Mouse (Mus musculus): ENCODE measurements at regions not wholly inside any gene's neighbourhood (a gene's known extent, or its start where the extent isn't known, plus 50 kb on each side); places are given as distances from the start of the nearest gene placed in this dataset.

- Histone ChIP-seq H3K9me3 (replicated peaks; ENCODE audit: low read length) (no peaks in the 10 kb centered on the region), H3K27me3 (ENCODE audit: insufficient read depth, low read length) (no peaks in the 10 kb centered on the region), H3K27ac (no peak overlapping the region), H3K4me2 (ENCODE audit: low read length) (no peak overlapping the region), H3K4me1 (replicated peaks; ENCODE audit: insufficient read depth, low read length) (no peaks in the 10 kb centered on the region), H3K36me3 (ENCODE audit: insufficient read depth, low read length) (no peaks in the 10 kb centered on the region), H3K9ac (ENCODE audit: low read depth, low read length) (no peak overlapping the region), H3K4me3 (replicated peaks; ENCODE audit: low read depth, low read length) (no peak overlapping the region)
- 89% methylated on average over 1 of the region's 1 CpGs for WGBS
- ATAC-seq (replicated peaks; ENCODE audit: low FRiP score, low read depth) = no peak
- no peak for TF ChIP-seq CTCF (IDR thresholded peaks at IDR 0.05; ENCODE audit: low read depth)
- DNase-seq (ENCODE audit: low spot score) = no peak
Measured at GRCm38 (mm10) chr1:185639486-185639885, 184.8 kb downstream of the Slc30a10 start.

- no peak for DNase-seq (ENCODE audit: low spot score)
- no peak for ATAC-seq (replicated peaks; ENCODE audit: low FRiP score, low read depth)
- H3K9me3 ChIP-seq (replicated peaks; ENCODE audit: low read length) = no peaks in the 10 kb centered on the region
- no peak overlapping the region for H3K9ac ChIP-seq (ENCODE audit: low read depth, low read length)
- TF ChIP-seq CTCF (IDR thresholded peaks at IDR 0.05; ENCODE audit: low read depth) = no peak
- WGBS = 32% methylated on average over 7 of the region's 7 CpGs
- no peaks in the 10 kb centered on the region for H3K27me3 ChIP-seq (ENCODE audit: insufficient read depth, low read length)
- no peak overlapping the region for H3K4me2 ChIP-seq (ENCODE audit: low read length)
- H3K4me3 ChIP-seq (replicated peaks; ENCODE audit: low read depth, low read length) = no peak overlapping the region
- H3K4me1 ChIP-seq (replicated peaks; ENCODE audit: insufficient read depth, low read length) = no peaks in the 10 kb centered on the region
- no peaks in the 10 kb centered on the region for H3K36me3 ChIP-seq (ENCODE audit: insufficient read depth, low read length)
- H3K27ac ChIP-seq = no peak overlapping the region
Measured at GRCm38 (mm10) chr1:185644026-185644425, 189.4 kb downstream of the Slc30a10 start.

- Histone ChIP-seq H3K9ac (ENCODE audit: low read depth, low read length) (no peak overlapping the region), H3K4me3 (replicated peaks; ENCODE audit: low read depth, low read length) (no peak overlapping the region), H3K9me3 (replicated peaks; ENCODE audit: low read length) (no peaks in the 10 kb centered on the region), H3K36me3 (ENCODE audit: insufficient read depth, low read length) (no peaks in the 10 kb centered on the region), H3K27ac (no peak overlapping the region), H3K4me2 (ENCODE audit: low read length) (no peak overlapping the region), H3K4me1 (replicated peaks; ENCODE audit: insufficient read depth, low read length) (no peaks in the 10 kb centered on the region), H3K27me3 (ENCODE audit: insufficient read depth, low read length) (no peaks in the 10 kb centered on the region)
- WGBS = 79% methylated on average over 6 of the region's 6 CpGs
- TF ChIP-seq CTCF (IDR thresholded peaks at IDR 0.05; ENCODE audit: low read depth) = no peak
- DNase-seq (ENCODE audit: low spot score) = no peak
- ATAC-seq (replicated peaks; ENCODE audit: low FRiP score, low read depth) = no peak
Measured at GRCm38 (mm10) chr1:185648128-185648527, 193.5 kb downstream of the Slc30a10 start.

GRCm38 (mm10) chr1:185648926-185649325, 194.3 kb downstream of the Slc30a10 start:
- Histone ChIP-seq H3K36me3 (ENCODE audit: insufficient read depth, low read length) (no peaks in the 10 kb centered on the region), H3K9ac (ENCODE audit: low read depth, low read length) (no peak overlapping the region), H3K27ac (no peak overlapping the region), H3K4me3 (replicated peaks; ENCODE audit: low read depth, low read length) (no peak overlapping the region), H3K27me3 (ENCODE audit: insufficient read depth, low read length) (no peaks in the 10 kb centered on the region), H3K9me3 (replicated peaks; ENCODE audit: low read length) (no peaks in the 10 kb centered on the region), H3K4me1 (replicated peaks; ENCODE audit: insufficient read depth, low read length) (no peaks in the 10 kb centered on the region), H3K4me2 (ENCODE audit: low read length) (no peak overlapping the region)
- DNase-seq (ENCODE audit: low spot score) = no peak
- ATAC-seq (replicated peaks; ENCODE audit: low FRiP score, low read depth) = no peak
- TF ChIP-seq CTCF (IDR thresholded peaks at IDR 0.05; ENCODE audit: low read depth) = no peak
- 83% methylated on average over 4 of the region's 4 CpGs for WGBS

GRCm38 (mm10) chr1:185650926-185651325, 196.3 kb downstream of the Slc30a10 start:
- no peak overlapping the region for H3K4me2 ChIP-seq (ENCODE audit: low read length)
- no peaks in the 10 kb centered on the region for H3K9me3 ChIP-seq (replicated peaks; ENCODE audit: low read length)
- no peaks in the 10 kb centered on the region for H3K36me3 ChIP-seq (ENCODE audit: insufficient read depth, low read length)
- no peak overlapping the region for H3K4me3 ChIP-seq (replicated peaks; ENCODE audit: low read depth, low read length)
- no peak overlapping the region for H3K9ac ChIP-seq (ENCODE audit: low read depth, low read length)
- DNase-seq (ENCODE audit: low spot score) (no peak), ATAC-seq (replicated peaks; ENCODE audit: low FRiP score, low read depth) (no peak)
- no peak for TF ChIP-seq CTCF (IDR thresholded peaks at IDR 0.05; ENCODE audit: low read depth)
- no peaks in the 10 kb centered on the region for H3K27me3 ChIP-seq (ENCODE audit: insufficient read depth, low read length)
- H3K27ac ChIP-seq = no peak overlapping the region
- 85% methylated on average over 2 of the region's 2 CpGs for WGBS
- H3K4me1 ChIP-seq (replicated peaks; ENCODE audit: insufficient read depth, low read length) = no peaks in the 10 kb centered on the region

GRCm38 (mm10) chr1:185655021-185655420, 200.4 kb downstream of the Slc30a10 start:
- Histone ChIP-seq H3K27me3 (ENCODE audit: insufficient read depth, low read length) (no peaks in the 10 kb centered on the region), H3K4me3 (replicated peaks; ENCODE audit: low read depth, low read length) (no peak overlapping the region), H3K4me2 (ENCODE audit: low read length) (no peak overlapping the region), H3K4me1 (replicated peaks; ENCODE audit: insufficient read depth, low read length) (no peaks in the 10 kb centered on the region), H3K36me3 (ENCODE audit: insufficient read depth, low read length) (no peaks in the 10 kb centered on the region), H3K9ac (ENCODE audit: low read depth, low read length) (no peak overlapping the region), H3K27ac (no peak overlapping the region), H3K9me3 (replicated peaks; ENCODE audit: low read length) (no peaks in the 10 kb centered on the region)
- no peak for ATAC-seq (replicated peaks; ENCODE audit: low FRiP score, low read depth)
- no peak for TF ChIP-seq CTCF (IDR thresholded peaks at IDR 0.05; ENCODE audit: low read depth)
- DNase-seq (ENCODE audit: low spot score) = no peak
- 90% methylated on average over 7 of the region's 7 CpGs for WGBS

GRCm38 (mm10) chr1:185655461-185655860, 200.8 kb downstream of the Slc30a10 start:
- no peak for TF ChIP-seq CTCF (IDR thresholded peaks at IDR 0.05; ENCODE audit: low read depth)
- DNase-seq (ENCODE audit: low spot score) (no peak), ATAC-seq (replicated peaks; ENCODE audit: low FRiP score, low read depth) (no peak)

More at GRCm38 (mm10) chr1:185655461-185655860, 200.8 kb downstream of the Slc30a10 start:
- Histone ChIP-seq H3K27ac (no peak overlapping the region), H3K4me1 (replicated peaks; ENCODE audit: insufficient read depth, low read length) (no peaks in the 10 kb centered on the region), H3K4me3 (replicated peaks; ENCODE audit: low read depth, low read length) (no peak overlapping the region), H3K4me2 (ENCODE audit: low read length) (no peak overlapping the region), H3K27me3 (ENCODE audit: insufficient read depth, low read length) (no peaks in the 10 kb centered on the region), H3K9me3 (replicated peaks; ENCODE audit: low read length) (no peaks in the 10 kb centered on the region), H3K9ac (ENCODE audit: low read depth, low read length) (no peak overlapping the region), H3K36me3 (ENCODE audit: insufficient read depth, low read length) (no peaks in the 10 kb centered on the region)
- 72% methylated on average over 4 of the region's 4 CpGs for WGBS

Data from kidney, postnatal 0 days (tissue).